Mouse (Mus musculus): Measurements from ENCODE around the gene Nsdhl. TPM values are rescaled to one million over a fixed set of nuclear protein-coding genes. Genes with fewer than 3 reads are reported as not detected.

The Nsdhl gene
- polyA plus RNA-seq, 1 experiment: 32.6 TPM

DNA sequence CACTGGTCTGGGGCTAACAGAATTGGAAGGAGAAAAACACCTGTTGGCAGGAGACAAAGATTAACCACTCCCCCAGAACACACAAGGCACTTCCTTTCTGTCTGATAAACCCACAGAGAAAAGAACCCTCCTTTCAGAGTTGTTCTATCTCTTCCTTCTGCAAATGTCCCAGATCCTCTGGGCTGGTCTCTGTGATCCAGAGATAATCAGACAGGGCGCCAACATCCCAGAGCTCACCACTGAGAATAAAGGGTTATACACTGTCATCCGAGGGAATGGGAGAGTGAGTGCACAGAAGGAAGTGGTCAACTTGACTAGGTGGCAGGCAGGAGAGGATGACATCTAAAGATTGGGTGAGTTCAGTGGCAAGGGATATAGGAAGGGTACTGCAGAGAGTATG lies 67.2 kb downstream of the Nsdhl start:
- TF ChIP-seq POLR2A (IDR thresholded peaks at IDR 0.05; ENCODE audit: borderline replicate concordance, insufficient read depth, low read length): no peak
- TF ChIP-seq CTCF (IDR thresholded peaks at IDR 0.05; ENCODE audit: borderline replicate concordance, insufficient read depth, low read depth, low read length): no peak
- no peak for DNase-seq
- Histone ChIP-seq H3K4me1 (ENCODE audit: control insufficient read depth, insufficient read depth, low read length) (no peaks in the 10 kb centered on the region), H3K27me3 (ENCODE audit: control insufficient read depth, insufficient read depth, low read length) (no peaks in the 10 kb centered on the region), H3K27ac (ENCODE audit: insufficient read depth, low read length) (no peak overlapping the region), H3K4me3 (replicated peaks; ENCODE audit: insufficient read depth, low read depth, low read length) (no peak overlapping the region)
- WGBS: 89% methylated on average over 2 of the region's 2 CpGs

- TF ChIP-seq POLR2A (IDR thresholded peaks at IDR 0.05; ENCODE audit: borderline replicate concordance, insufficient read depth, low read length): no peak
- TF ChIP-seq CTCF (IDR thresholded peaks at IDR 0.05; ENCODE audit: borderline replicate concordance, insufficient read depth, low read depth, low read length): no peak
- no peak for DNase-seq
- H3K4me1 ChIP-seq (ENCODE audit: control insufficient read depth, insufficient read depth, low read length): no peaks in the 10 kb centered on the region
- no peaks in the 10 kb centered on the region for H3K27me3 ChIP-seq (ENCODE audit: control insufficient read depth, insufficient read depth, low read length)
- H3K4me3 ChIP-seq (replicated peaks; ENCODE audit: insufficient read depth, low read depth, low read length): peak within 1 kb of the TSS; percentile 9
- 8% methylated on average over 29 of the region's 45 CpGs for WGBS
- H3K27ac ChIP-seq (ENCODE audit: insufficient read depth, low read length): no peak within 1 kb of the TSS
Observed at GRCm38 (mm10) chrX:72986841-72987519, 68.6 kb downstream of the Nsdhl start, which contains the start of gene Zfp185. Gene Zfp185, plus strand, starts transcription at chrX:72987339.

GRCm38 (mm10) chrX:72987520-72987905 lies 69.2 kb downstream of the Nsdhl start:
- DNase-seq: no peak
- Histone ChIP-seq H3K27ac (ENCODE audit: insufficient read depth, low read length) (no peak overlapping the region), H3K4me1 (ENCODE audit: control insufficient read depth, insufficient read depth, low read length) (no peaks in the 10 kb centered on the region), H3K27me3 (ENCODE audit: control insufficient read depth, insufficient read depth, low read length) (no peaks in the 10 kb centered on the region), H3K4me3 (replicated peaks; ENCODE audit: insufficient read depth, low read depth, low read length) (peak overlapping the region; percentile 9)
- 17% methylated on average over 14 of the region's 14 CpGs for WGBS
- no peak for TF ChIP-seq POLR2A (IDR thresholded peaks at IDR 0.05; ENCODE audit: borderline replicate concordance, insufficient read depth, low read length)
- TF ChIP-seq CTCF (IDR thresholded peaks at IDR 0.05; ENCODE audit: borderline replicate concordance, insufficient read depth, low read depth, low read length): no peak

GRCm38 (mm10) chrX:72988431-72988830 lies 70.1 kb downstream of the Nsdhl start:
- Histone ChIP-seq H3K27me3 (ENCODE audit: control insufficient read depth, insufficient read depth, low read length) (no peaks in the 10 kb centered on the region), H3K4me3 (replicated peaks; ENCODE audit: insufficient read depth, low read depth, low read length) (no peak overlapping the region), H3K4me1 (ENCODE audit: control insufficient read depth, insufficient read depth, low read length) (no peaks in the 10 kb centered on the region), H3K27ac (ENCODE audit: insufficient read depth, low read length) (no peak overlapping the region)
- WGBS: 82% methylated on average over 3 of the region's 3 CpGs
- no peak for TF ChIP-seq CTCF (IDR thresholded peaks at IDR 0.05; ENCODE audit: borderline replicate concordance, insufficient read depth, low read depth, low read length)
- no peak for TF ChIP-seq POLR2A (IDR thresholded peaks at IDR 0.05; ENCODE audit: borderline replicate concordance, insufficient read depth, low read length)
- no peak for DNase-seq

GRCm38 (mm10) chrX:72990581-72990980 lies 72.2 kb downstream of the Nsdhl start:
- WGBS: 69% methylated on average over 3 of the region's 3 CpGs
- no peak overlapping the region for H3K27ac ChIP-seq (ENCODE audit: insufficient read depth, low read length)

DNA sequence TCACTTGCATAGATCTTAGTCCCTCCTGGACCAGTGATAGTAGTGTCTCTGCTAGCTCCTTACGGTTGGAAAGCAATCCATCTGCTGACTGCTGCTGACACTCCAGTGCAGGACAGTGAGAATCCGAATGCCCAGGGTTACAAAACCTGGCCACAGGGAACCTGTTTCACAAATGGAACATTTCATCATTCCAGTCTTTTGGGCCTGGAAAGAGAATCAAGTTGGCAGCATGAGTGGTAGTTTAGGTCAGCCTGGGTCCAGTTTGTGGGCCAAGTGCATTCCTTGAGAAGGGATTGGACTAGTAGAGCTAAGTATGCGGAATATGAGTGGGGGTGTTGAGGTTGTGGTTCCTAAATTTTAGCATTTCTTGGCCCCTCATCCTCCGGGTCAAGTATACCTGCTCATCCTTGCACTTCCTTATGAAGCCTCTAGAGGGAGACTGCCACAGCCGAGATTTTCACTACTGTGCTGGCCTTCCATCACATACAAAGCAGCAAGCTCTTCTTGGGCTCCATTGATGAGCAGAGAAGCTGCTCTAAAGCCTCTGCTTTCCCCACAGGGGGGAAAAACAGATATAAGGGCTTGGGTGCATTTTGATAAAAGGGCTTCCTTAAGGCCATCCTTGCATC lies 74.0 kb downstream of the Nsdhl start:
- Histone ChIP-seq H3K4me3 (replicated peaks; ENCODE audit: insufficient read depth, low read depth, low read length) (no peak overlapping the region), H3K27me3 (ENCODE audit: control insufficient read depth, insufficient read depth, low read length) (no peaks in the 10 kb centered on the region), H3K27ac (ENCODE audit: insufficient read depth, low read length) (no peak overlapping the region), H3K4me1 (ENCODE audit: control insufficient read depth, insufficient read depth, low read length) (no peaks in the 10 kb centered on the region)
- no peak for TF ChIP-seq POLR2A (IDR thresholded peaks at IDR 0.05; ENCODE audit: borderline replicate concordance, insufficient read depth, low read length)
- TF ChIP-seq CTCF (IDR thresholded peaks at IDR 0.05; ENCODE audit: borderline replicate concordance, insufficient read depth, low read depth, low read length): peak; percentile 32; the same call in 1 of the 2 replicates
- DNase-seq: no peak
- 57% methylated on average over 5 of the region's 5 CpGs for WGBS

More at GRCm38 (mm10) chrX:72990581-72990980, 72.2 kb downstream of the Nsdhl start:
- TF ChIP-seq POLR2A (IDR thresholded peaks at IDR 0.05; ENCODE audit: borderline replicate concordance, insufficient read depth, low read length) (no peak), CTCF (IDR thresholded peaks at IDR 0.05; ENCODE audit: borderline replicate concordance, insufficient read depth, low read depth, low read length) (no peak)
- no peak overlapping the region for H3K4me3 ChIP-seq (replicated peaks; ENCODE audit: insufficient read depth, low read depth, low read length)
- H3K27me3 ChIP-seq (ENCODE audit: control insufficient read depth, insufficient read depth, low read length): no peaks in the 10 kb centered on the region
- no peaks in the 10 kb centered on the region for H3K4me1 ChIP-seq (ENCODE audit: control insufficient read depth, insufficient read depth, low read length)
- no peak for DNase-seq

GRCm38 (mm10) chrX:72995542-72995941 lies 77.2 kb downstream of the Nsdhl start:
- Histone ChIP-seq H3K4me1 (ENCODE audit: control insufficient read depth, insufficient read depth, low read length) (no peaks in the 10 kb centered on the region), H3K27me3 (ENCODE audit: control insufficient read depth, insufficient read depth, low read length) (no peaks in the 10 kb centered on the region), H3K27ac (ENCODE audit: insufficient read depth, low read length) (no peak overlapping the region), H3K4me3 (replicated peaks; ENCODE audit: insufficient read depth, low read depth, low read length) (no peak overlapping the region)
- DNase-seq: no peak
- TF ChIP-seq POLR2A (IDR thresholded peaks at IDR 0.05; ENCODE audit: borderline replicate concordance, insufficient read depth, low read length) (no peak), CTCF (IDR thresholded peaks at IDR 0.05; ENCODE audit: borderline replicate concordance, insufficient read depth, low read depth, low read length) (no peak)
- 50% methylated on average over 3 of the region's 3 CpGs for WGBS

DNA sequence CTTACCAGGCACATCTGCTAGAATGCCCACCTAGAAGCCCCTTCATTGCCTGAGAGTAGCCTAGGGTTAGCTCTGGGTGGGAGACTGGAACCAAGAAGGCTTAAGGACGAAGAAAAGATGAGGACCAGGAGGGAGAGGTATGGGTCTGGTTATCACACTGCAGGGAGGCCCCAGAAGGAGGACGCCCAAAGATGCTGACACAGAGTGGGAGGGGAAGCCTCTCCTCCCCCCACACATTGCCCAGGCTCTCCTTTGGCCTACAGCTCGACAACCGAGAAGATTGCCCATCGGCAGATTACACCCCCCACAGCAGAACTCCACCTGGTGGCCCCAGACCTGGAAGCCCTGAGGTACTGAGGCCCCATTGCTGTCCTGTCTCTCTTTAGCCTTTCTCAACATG lies 84.8 kb downstream of the Nsdhl start:
- TF ChIP-seq POLR2A (IDR thresholded peaks at IDR 0.05; ENCODE audit: borderline replicate concordance, insufficient read depth, low read length) (no peak), CTCF (IDR thresholded peaks at IDR 0.05; ENCODE audit: borderline replicate concordance, insufficient read depth, low read depth, low read length) (no peak)
- Histone ChIP-seq H3K27ac (ENCODE audit: insufficient read depth, low read length) (no peak overlapping the region), H3K27me3 (ENCODE audit: control insufficient read depth, insufficient read depth, low read length) (no peaks in the 10 kb centered on the region), H3K4me1 (ENCODE audit: control insufficient read depth, insufficient read depth, low read length) (no peaks in the 10 kb centered on the region), H3K4me3 (replicated peaks; ENCODE audit: insufficient read depth, low read depth, low read length) (no peak overlapping the region)
- WGBS: 78% methylated on average over 5 of the region's 5 CpGs
- no peak for DNase-seq

Data from cerebellum, adult 2 months (tissue).